Mouse (Mus musculus) kidney, adult 8-10 months (tissue): Measurements from ENCODE around the gene Cnr2.

Source experiments
- DNase-seq, 2 experiments: peaks; one replicate each; pipeline ENCODE4 v3.0.0; 2022

The Cnr2 gene

GRCm38 (mm10) chr4:135909326-135910066 is 14.3 kb downstream of the Cnr2 start:
- DNase-seq: no peak

- peak; percentile 33 to 41 for DNase-seq
Observed at GRCm38 (mm10) chr4:135911531-135911930, 16.3 kb downstream of the Cnr2 start.

- no peak for DNase-seq
Observed at GRCm38 (mm10) chr4:135912164-135912563, 17.0 kb downstream of the Cnr2 start.

- no peak for DNase-seq
Observed at GRCm38 (mm10) chr4:135912835-135913234, 17.6 kb downstream of the Cnr2 start.

- no peak for DNase-seq
Observed at GRCm38 (mm10) chr4:135913433-135913832, 18.2 kb downstream of the Cnr2 start.

GRCm38 (mm10) chr4:135918635-135919279 is 23.6 kb downstream of the Cnr2 start:
- no peak for DNase-seq

- DNase-seq: no peak
Observed at GRCm38 (mm10) chr4:135919280-135919639, 24.1 kb downstream of the Cnr2 start.

- peak; percentile 95 to 98 for DNase-seq
Observed at GRCm38 (mm10) chr4:135920304-135921241, 25.4 kb downstream of the Cnr2 start, which contains the start of gene Fuca1. Gene Fuca1, plus strand, starts transcription at chr4:135920735.

- DNase-seq: peak; percentile 19 to 36
Observed at GRCm38 (mm10) chr4:135921257-135922120, 26.3 kb downstream of the Cnr2 start.

GRCm38 (mm10) chr4:135922190-135922589 is 27.0 kb downstream of the Cnr2 start:
- no peak for DNase-seq

GRCm38 (mm10) chr4:135924418-135924817 is 29.2 kb downstream of the Cnr2 start:
- peak; percentile 58 to 75 for DNase-seq

GRCm38 (mm10) chr4:135925341-135925740 is 30.1 kb downstream of the Cnr2 start:
- DNase-seq: peak; percentile 65 to 69

- DNase-seq: no peak
Observed at GRCm38 (mm10) chr4:135926195-135926808, 31.1 kb downstream of the Cnr2 start.

GRCm38 (mm10) chr4:135926861-135927260 is 31.7 kb downstream of the Cnr2 start:
- DNase-seq: no peak

- DNase-seq: peak in 1 of 2 experiments; percentile 47
Observed at GRCm38 (mm10) chr4:135928376-135928775, 33.2 kb downstream of the Cnr2 start.

GRCm38 (mm10) chr4:135929405-135929804 is 34.2 kb downstream of the Cnr2 start:
- no peak for DNase-seq

- DNase-seq: no peak
Observed at GRCm38 (mm10) chr4:135929828-135930227, 34.6 kb downstream of the Cnr2 start.

GRCm38 (mm10) chr4:135930239-135930638 is 35.0 kb downstream of the Cnr2 start:
- peak in 1 of 2 experiments; percentile 48 for DNase-seq

GRCm38 (mm10) chr4:135931832-135932231 is 36.6 kb downstream of the Cnr2 start:
- no peak for DNase-seq

- no peak for DNase-seq
Observed at GRCm38 (mm10) chr4:135934708-135935500, 39.7 kb downstream of the Cnr2 start.

- no peak for DNase-seq
Observed at GRCm38 (mm10) chr4:135935502-135935901, 40.3 kb downstream of the Cnr2 start.
